Mouse (Mus musculus): ENCODE data around the gene Apol11b. TPM values are rescaled to one million over a fixed set of nuclear protein-coding genes. Genes with fewer than 3 reads are reported as not detected.
"Not testable (repeated sequence)": the region's sequence is repeated elsewhere in the genome, so short reads cannot be mapped to it uniquely, and the experiment has no call there.

The Apol11b gene
- polyA plus RNA-seq, 1 experiment from 2014 or later: 4.5 TPM

DNA sequence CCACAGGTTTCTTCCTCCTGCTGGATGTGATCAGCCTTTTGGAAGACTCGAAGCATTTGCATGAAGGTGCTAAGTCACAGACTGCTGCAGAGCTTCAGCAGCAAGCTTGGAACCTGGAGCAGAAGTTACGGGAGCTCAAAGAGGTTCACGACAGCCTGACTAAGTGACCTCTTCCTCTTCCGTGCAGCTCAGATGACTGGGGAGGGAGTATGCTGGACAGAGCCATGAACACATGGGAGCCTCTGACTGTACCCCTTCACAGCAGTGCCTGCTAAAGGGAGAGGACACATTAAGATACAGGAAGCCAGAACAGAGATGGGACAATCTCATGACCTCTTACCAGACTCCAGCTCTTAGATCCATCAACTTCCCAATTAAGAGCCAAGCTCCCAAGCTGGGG is 16.6 kb downstream of the Apol11b start:
- not testable (repeated sequence) for H3K36me3 ChIP-seq (ENCODE audit: control insufficient read depth, insufficient read depth); H3K27me3 ChIP-seq (ENCODE audit: control insufficient read depth, insufficient read depth, low read depth, low read length); H3K9ac ChIP-seq (ENCODE audit: low read depth, low read length); H3K4me3 ChIP-seq (ENCODE audit: low read depth, low read length); H3K27ac ChIP-seq (ENCODE audit: low read length); ATAC-seq (ENCODE audit: low read depth); H3K9me3 ChIP-seq (replicated peaks; ENCODE audit: control insufficient read depth, low read length); H3K4me2 ChIP-seq (ENCODE audit: low read depth, low read length); H3K4me1 ChIP-seq (ENCODE audit: control insufficient read depth, low read depth, low read length)
- WGBS (ENCODE audit: insufficient replicate concordance): 42% methylated on average over 4 of the region's 4 CpGs

DNA sequence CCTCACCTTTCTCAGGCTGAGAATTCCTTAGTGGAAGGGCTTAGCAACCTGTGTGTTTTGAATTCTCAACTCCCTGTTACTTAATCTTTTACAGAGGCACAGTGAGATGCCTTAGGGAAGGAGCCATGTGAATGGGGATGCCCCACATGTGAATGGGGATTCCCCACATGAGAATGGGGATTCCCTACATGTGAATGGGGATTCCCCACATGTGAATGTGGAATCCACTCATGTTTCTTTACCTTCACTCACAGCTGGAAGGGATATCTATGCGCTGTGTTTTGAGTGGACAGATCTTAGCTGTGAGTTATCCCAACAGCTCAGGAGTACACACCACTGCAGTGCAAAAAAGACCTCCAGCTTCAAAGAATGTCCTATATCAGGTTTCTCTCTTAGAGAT is 18.4 kb downstream of the Apol11b start:
- ATAC-seq (ENCODE audit: low read depth): no peak
- Histone ChIP-seq H3K27me3 (ENCODE audit: control insufficient read depth, insufficient read depth, low read depth, low read length) (no peaks in the 10 kb centered on the region), H3K9ac (ENCODE audit: low read depth, low read length) (no peak overlapping the region), H3K4me2 (ENCODE audit: low read depth, low read length) (no peak overlapping the region), H3K4me1 (ENCODE audit: control insufficient read depth, low read depth, low read length) (no peaks in the 10 kb centered on the region), H3K36me3 (ENCODE audit: control insufficient read depth, insufficient read depth) (no peaks in the 10 kb centered on the region), H3K27ac (ENCODE audit: low read length) (no peak overlapping the region), H3K4me3 (ENCODE audit: low read depth, low read length) (no peak overlapping the region), H3K9me3 (replicated peaks; ENCODE audit: control insufficient read depth, low read length) (no peaks in the 10 kb centered on the region)
- WGBS (ENCODE audit: insufficient replicate concordance): 58% methylated on average over 1 of the region's 1 CpGs

DNA sequence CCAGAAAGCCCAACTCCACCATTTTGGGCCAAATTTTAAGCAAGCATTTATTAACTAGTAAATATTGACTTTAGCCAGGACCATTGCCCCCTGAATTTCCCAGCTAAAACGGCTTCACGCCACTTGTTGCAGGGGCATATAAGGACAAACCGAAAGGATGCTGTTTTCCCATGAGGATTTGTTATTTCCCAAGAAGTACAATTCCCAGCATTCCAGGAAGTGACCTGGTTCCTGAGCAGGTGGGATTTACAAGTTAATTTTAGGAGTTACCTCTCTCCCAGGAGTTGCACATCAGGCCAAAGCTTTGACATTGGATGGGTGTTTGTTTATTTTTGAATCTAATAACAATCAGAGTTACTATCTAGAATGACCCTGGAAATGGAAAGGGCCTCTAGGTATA is 37.0 kb downstream of the Apol11b start:
- Histone ChIP-seq H3K4me1 (ENCODE audit: control insufficient read depth, low read depth, low read length) (no peaks in the 10 kb centered on the region), H3K9ac (ENCODE audit: low read depth, low read length) (no peak overlapping the region), H3K36me3 (ENCODE audit: control insufficient read depth, insufficient read depth) (no peaks in the 10 kb centered on the region), H3K9me3 (replicated peaks; ENCODE audit: control insufficient read depth, low read length) (no peaks in the 10 kb centered on the region), H3K27me3 (ENCODE audit: control insufficient read depth, insufficient read depth, low read depth, low read length) (no peaks in the 10 kb centered on the region), H3K27ac (ENCODE audit: low read length) (no peak overlapping the region), H3K4me3 (ENCODE audit: low read depth, low read length) (no peak overlapping the region), H3K4me2 (ENCODE audit: low read depth, low read length) (no peak overlapping the region)
- ATAC-seq (ENCODE audit: low read depth): no peak
- WGBS (ENCODE audit: insufficient replicate concordance): 77% methylated on average over 3 of the region's 3 CpGs

DNA sequence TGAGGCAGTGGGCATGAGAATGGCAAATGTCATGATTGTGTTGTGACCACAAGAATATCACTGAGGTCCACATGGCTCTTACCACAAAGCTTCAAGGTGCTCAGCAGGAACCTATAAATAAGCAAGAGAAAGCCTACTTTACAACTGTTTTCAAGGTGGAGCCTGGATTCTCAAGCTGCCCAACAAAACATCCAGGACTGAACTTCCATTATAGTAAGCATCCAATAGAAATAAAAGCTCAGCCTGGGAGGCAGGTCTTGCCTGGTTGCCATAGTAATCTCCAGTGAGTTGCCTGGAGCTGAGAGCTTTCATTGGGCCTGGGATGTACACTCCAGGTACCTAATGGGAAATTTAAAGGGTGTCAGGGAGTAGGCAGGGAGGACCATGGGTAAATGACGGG is 44.1 kb downstream of the Apol11b start, which contains the start of gene Gm36245:
TSS of gene Gm36245 (plus strand) at position 301 of the 400 bp plus-strand sequence.
- Histone ChIP-seq H3K27me3 (ENCODE audit: control insufficient read depth, insufficient read depth, low read depth, low read length) (no peaks in the 10 kb centered on the region), H3K9ac (ENCODE audit: low read depth, low read length) (no peak within 1 kb of the TSS), H3K4me3 (ENCODE audit: low read depth, low read length) (no peak within 1 kb of the TSS), H3K4me2 (ENCODE audit: low read depth, low read length) (no peak within 1 kb of the TSS), H3K36me3 (ENCODE audit: control insufficient read depth, insufficient read depth) (no peaks in the 10 kb centered on the region), H3K27ac (ENCODE audit: low read length) (no peak within 1 kb of the TSS), H3K9me3 (replicated peaks; ENCODE audit: control insufficient read depth, low read length) (no peaks in the 10 kb centered on the region), H3K4me1 (ENCODE audit: control insufficient read depth, low read depth, low read length) (no peaks in the 10 kb centered on the region)
- WGBS (ENCODE audit: insufficient replicate concordance): 56% methylated on average over 1 of the region's 1 CpGs
- no peak for ATAC-seq (ENCODE audit: low read depth)

DNA sequence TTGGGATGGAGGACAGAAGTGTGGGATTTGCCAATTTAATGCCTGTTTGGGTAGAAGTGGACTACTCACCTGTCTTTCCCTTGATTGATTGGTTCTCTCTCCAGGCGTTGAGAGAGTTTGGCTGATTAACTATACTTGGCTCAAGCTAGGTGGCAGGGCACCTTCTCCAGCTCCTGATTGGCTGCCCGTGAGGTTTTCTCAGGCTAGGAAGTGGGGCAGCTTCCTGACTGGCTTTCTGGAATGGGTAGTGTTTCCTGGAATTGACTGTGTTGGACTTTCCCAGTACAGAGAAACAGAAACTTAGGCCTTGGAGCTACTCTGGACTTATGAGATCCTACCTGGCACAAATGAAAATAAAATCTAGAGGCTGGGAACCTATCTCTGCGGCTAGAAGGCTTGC is 44.7 kb downstream of the Apol11b start:
- Histone ChIP-seq H3K4me3 (ENCODE audit: low read depth, low read length) (no peak overlapping the region), H3K4me1 (ENCODE audit: control insufficient read depth, low read depth, low read length) (no peaks in the 10 kb centered on the region), H3K4me2 (ENCODE audit: low read depth, low read length) (no peak overlapping the region), H3K27me3 (ENCODE audit: control insufficient read depth, insufficient read depth, low read depth, low read length) (no peaks in the 10 kb centered on the region), H3K36me3 (ENCODE audit: control insufficient read depth, insufficient read depth) (no peaks in the 10 kb centered on the region), H3K9ac (ENCODE audit: low read depth, low read length) (no peak overlapping the region), H3K9me3 (replicated peaks; ENCODE audit: control insufficient read depth, low read length) (no peaks in the 10 kb centered on the region), H3K27ac (ENCODE audit: low read length) (no peak overlapping the region)
- WGBS (ENCODE audit: insufficient replicate concordance): 29% methylated on average over 3 of the region's 3 CpGs
- no peak for ATAC-seq (ENCODE audit: low read depth)

DNA sequence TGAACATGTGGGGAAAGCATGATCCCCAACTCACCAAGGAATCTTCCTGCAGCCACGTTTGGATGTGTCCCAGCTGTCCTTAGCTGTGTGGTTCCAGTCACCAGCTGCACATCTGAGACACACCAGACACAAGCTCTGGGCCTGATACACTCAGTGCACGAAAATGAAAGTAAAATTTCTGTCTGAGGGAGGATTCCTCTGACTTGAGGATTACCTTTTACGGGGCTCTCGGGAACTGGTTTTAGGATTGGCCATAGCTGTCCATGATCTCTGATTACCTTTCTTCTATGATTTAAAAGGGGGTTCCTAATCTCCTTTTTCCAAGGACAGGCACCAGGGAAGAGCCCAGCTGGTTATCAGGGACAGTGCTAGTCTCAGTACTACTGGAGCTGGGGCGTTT is 47.1 kb downstream of the Apol11b start, which contains the start of gene Apol10b:
TSS of gene Apol10b (minus strand) at position 165 of the 400 bp plus-strand sequence.
- no peak within 1 kb of the TSS for H3K4me3 ChIP-seq (ENCODE audit: low read depth, low read length)
- no peaks in the 10 kb centered on the region for H3K4me1 ChIP-seq (ENCODE audit: control insufficient read depth, low read depth, low read length)
- WGBS (ENCODE audit: insufficient replicate concordance): 42% methylated on average over 5 of the region's 5 CpGs
- no peak within 1 kb of the TSS for H3K27ac ChIP-seq (ENCODE audit: low read length)
- H3K4me2 ChIP-seq (ENCODE audit: low read depth, low read length): no peak within 1 kb of the TSS
- H3K27me3 ChIP-seq (ENCODE audit: control insufficient read depth, insufficient read depth, low read depth, low read length): no peaks in the 10 kb centered on the region
- no peaks in the 10 kb centered on the region for H3K9me3 ChIP-seq (replicated peaks; ENCODE audit: control insufficient read depth, low read length)
- H3K9ac ChIP-seq (ENCODE audit: low read depth, low read length): no peak within 1 kb of the TSS
- no peak for ATAC-seq (ENCODE audit: low read depth)
- H3K36me3 ChIP-seq (ENCODE audit: control insufficient read depth, insufficient read depth): no peaks in the 10 kb centered on the region

DNA sequence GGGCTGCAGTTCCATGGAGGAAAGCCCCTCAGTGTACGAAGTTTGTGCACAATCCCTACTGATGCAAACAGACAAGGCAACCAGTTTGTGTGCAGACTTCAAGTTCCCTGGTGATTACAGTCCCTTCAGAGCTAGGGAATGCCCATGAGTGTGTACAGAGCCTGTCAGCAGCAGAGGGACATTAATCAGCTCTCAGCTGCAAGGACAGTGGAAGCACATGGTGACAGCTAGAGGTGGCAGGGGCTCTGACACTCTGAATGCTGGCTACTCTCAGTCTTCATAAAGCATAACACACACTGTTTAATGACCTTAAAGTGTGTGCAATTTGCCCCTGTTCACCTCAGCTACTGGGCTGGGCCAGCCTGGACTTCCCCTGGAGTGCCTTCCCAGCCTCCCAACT is 49.5 kb downstream of the Apol11b start:
- Histone ChIP-seq H3K9ac (ENCODE audit: low read depth, low read length) (no peak overlapping the region), H3K27me3 (ENCODE audit: control insufficient read depth, insufficient read depth, low read depth, low read length) (no peaks in the 10 kb centered on the region), H3K4me3 (ENCODE audit: low read depth, low read length) (no peak overlapping the region), H3K27ac (ENCODE audit: low read length) (no peak overlapping the region), H3K4me2 (ENCODE audit: low read depth, low read length) (no peak overlapping the region), H3K36me3 (ENCODE audit: control insufficient read depth, insufficient read depth) (no peaks in the 10 kb centered on the region), H3K9me3 (replicated peaks; ENCODE audit: control insufficient read depth, low read length) (no peaks in the 10 kb centered on the region), H3K4me1 (ENCODE audit: control insufficient read depth, low read depth, low read length) (no peaks in the 10 kb centered on the region)
- ATAC-seq (ENCODE audit: low read depth): no peak
- WGBS (ENCODE audit: insufficient replicate concordance): 46% methylated on average over 1 of the region's 1 CpGs

DNA sequence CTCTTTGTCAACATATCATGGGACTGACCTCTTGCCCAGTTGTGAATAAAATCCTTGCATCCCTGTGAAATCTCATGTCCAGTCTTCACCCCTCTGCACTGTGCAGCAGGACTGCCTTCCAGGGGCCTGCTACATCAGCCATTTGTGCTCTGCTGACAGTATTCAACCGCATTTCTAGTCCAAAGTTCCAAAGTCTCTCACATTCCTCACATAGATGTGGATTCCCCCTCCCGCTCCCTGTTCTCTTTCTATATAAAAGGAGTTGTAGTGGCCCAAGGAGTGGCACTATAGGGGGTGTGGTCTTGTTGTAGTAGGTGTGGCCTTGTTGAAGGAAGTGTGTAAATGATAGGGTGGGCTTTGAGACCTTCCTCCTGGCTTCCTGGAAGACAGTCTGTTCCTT is 52.2 kb downstream of the Apol11b start:
- Histone ChIP-seq H3K9ac (ENCODE audit: low read depth, low read length) (no peak overlapping the region), H3K36me3 (ENCODE audit: control insufficient read depth, insufficient read depth) (no peaks in the 10 kb centered on the region), H3K4me3 (ENCODE audit: low read depth, low read length) (no peak overlapping the region), H3K27me3 (ENCODE audit: control insufficient read depth, insufficient read depth, low read depth, low read length) (no peaks in the 10 kb centered on the region), H3K27ac (ENCODE audit: low read length) (no peak overlapping the region), H3K4me1 (ENCODE audit: control insufficient read depth, low read depth, low read length) (no peaks in the 10 kb centered on the region), H3K4me2 (ENCODE audit: low read depth, low read length) (no peak overlapping the region), H3K9me3 (replicated peaks; ENCODE audit: control insufficient read depth, low read length) (no peaks in the 10 kb centered on the region)
- no peak for ATAC-seq (ENCODE audit: low read depth)
- 57% methylated on average over 2 of the region's 2 CpGs for WGBS (ENCODE audit: insufficient replicate concordance)

DNA sequence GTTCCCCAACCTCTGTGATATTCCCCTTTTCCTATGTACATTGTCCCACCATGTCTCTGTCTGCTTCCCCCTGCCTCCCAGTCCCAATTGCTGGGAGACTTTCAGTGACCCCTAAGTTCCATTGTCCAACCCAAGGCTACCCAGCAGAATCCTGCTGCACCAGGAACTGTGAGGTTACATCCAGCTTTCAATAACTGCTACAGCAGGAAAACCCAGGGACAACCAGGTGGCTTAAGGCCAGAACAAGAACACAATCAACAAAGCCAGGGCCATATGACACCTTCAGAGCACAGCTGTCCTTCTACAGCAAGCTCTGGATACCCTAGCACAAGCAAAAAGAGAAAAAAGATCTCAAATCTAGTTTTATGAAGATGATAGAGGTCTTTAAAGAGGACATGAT is 54.1 kb downstream of the Apol11b start:
- H3K36me3 ChIP-seq (ENCODE audit: control insufficient read depth, insufficient read depth): no peaks in the 10 kb centered on the region
- no peaks in the 10 kb centered on the region for H3K9me3 ChIP-seq (replicated peaks; ENCODE audit: control insufficient read depth, low read length)
- H3K4me1 ChIP-seq (ENCODE audit: control insufficient read depth, low read depth, low read length): no peaks in the 10 kb centered on the region
- H3K4me3 ChIP-seq (ENCODE audit: low read depth, low read length): no peak overlapping the region
- no peak overlapping the region for H3K9ac ChIP-seq (ENCODE audit: low read depth, low read length)
- ATAC-seq (ENCODE audit: low read depth): no peak
- H3K27ac ChIP-seq (ENCODE audit: low read length): no peak overlapping the region
- no peak overlapping the region for H3K4me2 ChIP-seq (ENCODE audit: low read depth, low read length)
- H3K27me3 ChIP-seq (ENCODE audit: control insufficient read depth, insufficient read depth, low read depth, low read length): no peaks in the 10 kb centered on the region

DNA sequence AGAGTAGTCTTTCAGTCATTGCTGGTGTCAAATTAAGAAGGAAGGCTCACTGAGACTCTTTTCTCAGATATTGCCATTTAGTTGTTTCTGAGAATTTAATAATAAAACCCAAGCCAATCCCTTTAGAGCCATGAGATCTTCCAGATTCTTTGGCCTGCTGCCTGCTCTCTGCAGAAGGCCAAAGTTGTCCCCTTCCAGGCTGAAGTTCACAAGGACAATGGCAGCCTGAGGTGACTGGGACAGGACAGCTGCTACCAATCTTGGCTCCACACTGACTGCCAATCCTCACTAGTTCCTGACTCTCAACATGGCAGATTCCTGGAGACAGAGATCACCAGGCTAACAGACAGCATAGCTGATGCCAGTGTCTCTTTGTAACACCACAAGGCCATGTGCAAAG is 56.1 kb downstream of the Apol11b start:
- Histone ChIP-seq H3K4me3 (ENCODE audit: low read depth, low read length) (no peak overlapping the region), H3K9ac (ENCODE audit: low read depth, low read length) (no peak overlapping the region), H3K27me3 (ENCODE audit: control insufficient read depth, insufficient read depth, low read depth, low read length) (no peaks in the 10 kb centered on the region), H3K36me3 (ENCODE audit: control insufficient read depth, insufficient read depth) (no peaks in the 10 kb centered on the region), H3K9me3 (replicated peaks; ENCODE audit: control insufficient read depth, low read length) (no peaks in the 10 kb centered on the region), H3K4me1 (ENCODE audit: control insufficient read depth, low read depth, low read length) (no peaks in the 10 kb centered on the region), H3K4me2 (ENCODE audit: low read depth, low read length) (no peak overlapping the region), H3K27ac (ENCODE audit: low read length) (no peak overlapping the region)
- ATAC-seq (ENCODE audit: low read depth): no peak
